Mouse (Mus musculus) bone marrow macrophage, adult 2 months (primary cell): ENCODE data around the gene Tspyl1.

Experiments used
- CTCF ChIP-seq: IDR thresholded peaks from 2 replicates; pipeline ENCODE4 v1.5.1; 2012; ENCODE audit warnings: low read depth, mild to moderate bottlenecking, low read length, moderate library complexity
- POLR2A ChIP-seq: IDR thresholded peaks from 2 replicates; pipeline ENCODE4 v1.6.1; 2012; ENCODE audit warnings: mild to moderate bottlenecking, low read depth, low read length, borderline replicate concordance

DNA sequence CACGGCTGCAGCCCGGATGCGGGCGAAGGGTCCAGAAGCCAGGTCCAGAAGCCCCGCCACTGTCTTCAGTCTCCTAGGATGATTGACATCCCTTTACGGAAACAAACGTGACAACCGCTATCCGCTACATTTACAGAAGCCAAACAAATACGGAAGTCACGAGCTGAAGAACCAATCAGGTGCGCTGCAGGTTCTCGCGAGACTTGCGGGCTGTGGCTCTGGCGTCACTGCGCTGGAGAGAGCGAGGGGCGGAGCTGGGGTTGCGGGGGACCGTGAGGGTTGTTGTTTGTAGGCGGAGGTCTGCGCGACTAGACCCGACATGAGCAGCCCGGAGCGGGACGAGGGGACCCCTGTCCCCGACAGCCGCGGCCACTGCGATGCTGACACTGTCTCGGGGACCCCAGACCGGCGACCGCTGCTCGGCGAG is at the start of gene Tspyl1:
- TF ChIP-seq CTCF (no peak), POLR2A (peak; percentile 57)
